ENCODE assay signal across 7 mouse cellular contexts in the genomic region with DNA sequence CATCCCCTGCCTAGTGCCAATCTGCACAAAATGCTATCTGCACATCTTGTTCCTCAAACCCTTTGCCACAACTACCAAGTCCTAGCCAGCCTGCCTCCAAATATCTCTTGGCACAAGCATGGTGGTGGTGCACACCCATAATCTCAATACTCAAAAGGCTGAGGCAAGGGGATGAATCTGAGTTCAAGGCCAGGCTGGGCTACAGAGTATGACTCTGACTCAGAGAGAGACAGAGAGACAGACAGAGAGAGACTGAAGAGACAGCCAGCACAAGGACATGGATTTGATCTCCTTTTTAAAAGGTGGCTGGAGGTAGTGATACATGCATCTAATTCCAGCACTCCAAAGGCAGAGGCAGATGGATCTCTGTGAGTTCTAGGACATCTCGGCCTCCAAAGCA.
"Had no signal": no experiment of that assay in that cellular context is flagged by ENCODE, and none has a peak within 500 bp of the region (broad histone marks: within the 10 kb centered on the region; RNA-seq: fewer than 3 reads in every experiment).

No protein-coding gene starts in this region.

- DNase-seq: lung, adult 2 months; lung, postnatal 14 days; lung, postnatal 36 days; right cerebral cortex, postnatal 14 days; thymus, adult 2 months; thymus, postnatal 25 days; thymus, postnatal 4 days had no signal
